Mouse (Mus musculus) lung, postnatal 0 days (tissue): ENCODE data around the gene Cers5.

Experiments used
- CTCF ChIP-seq: IDR thresholded peaks from 2 replicates; pipeline ENCODE4 v1.5.1; 2016; ENCODE audit warnings: antibody characterized with exemption, mild to moderate bottlenecking
- EP300 ChIP-seq: IDR thresholded peaks from 2 replicates; pipeline ENCODE4 v1.6.1; 2016; ENCODE audit warnings: antibody characterized with exemption, mild to moderate bottlenecking, control low read depth

GRCm38 (mm10) chr15:99815999-99816398, 43.3 kb upstream of the Cers5 start:
- TF ChIP-seq CTCF (peak; percentile 48), EP300 (no peak)
